Mouse (Mus musculus): ENCODE measurements at regions not wholly inside any gene's neighbourhood (a gene's known extent, or its start where the extent isn't known, plus 50 kb on each side); places are given as distances from the start of the nearest gene placed in this dataset.

DNA sequence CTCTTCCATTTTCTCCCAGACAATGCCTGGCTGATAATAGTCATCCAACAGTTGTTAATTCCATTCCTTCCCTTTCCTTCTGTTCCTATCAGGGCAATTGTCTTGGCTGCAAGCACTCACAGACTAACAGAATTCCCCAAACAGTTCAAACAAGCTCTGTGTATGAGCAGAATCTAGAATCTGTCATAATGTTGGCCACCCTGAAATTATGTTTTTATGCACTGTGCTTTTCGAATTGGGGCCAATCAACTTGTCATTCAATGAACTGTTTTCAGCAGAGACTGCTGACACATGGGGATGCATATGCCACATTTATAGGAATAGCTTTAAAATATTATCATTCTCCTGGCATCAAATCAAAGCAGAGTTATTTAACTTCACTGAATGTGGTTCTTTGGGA, 235.8 kb upstream of the Tmtc4 start:
- Histone ChIP-seq H3K9ac (ENCODE audit: low read depth, low read length) (no peak overlapping the region), H3K27ac (ENCODE audit: low read depth, low read length) (no peak overlapping the region), H3K4me1 (ENCODE audit: control insufficient read depth, insufficient read depth, low read depth, low read length) (no peaks in the 10 kb centered on the region), H3K4me3 (ENCODE audit: low read length) (no peak overlapping the region), H3K27me3 (replicated peaks; ENCODE audit: control insufficient read depth, insufficient read depth, low read length) (no peaks in the 10 kb centered on the region), H3K9me3 (ENCODE audit: control insufficient read depth, low read length) (no peaks in the 10 kb centered on the region), H3K36me3 (ENCODE audit: control insufficient read depth, insufficient read depth, low read length) (no peaks in the 10 kb centered on the region), H3K4me2 (ENCODE audit: low read length) (no peak overlapping the region)
- no peak for ATAC-seq
- WGBS = 77% methylated on average over 1 of the region's 1 CpGs

- Histone ChIP-seq H3K4me3 (ENCODE audit: low read length) (no peak overlapping the region), H3K9me3 (ENCODE audit: control insufficient read depth, low read length) (no peaks in the 10 kb centered on the region), H3K4me1 (ENCODE audit: control insufficient read depth, insufficient read depth, low read depth, low read length) (no peaks in the 10 kb centered on the region), H3K9ac (ENCODE audit: low read depth, low read length) (no peak overlapping the region), H3K27ac (ENCODE audit: low read depth, low read length) (no peak overlapping the region), H3K36me3 (ENCODE audit: control insufficient read depth, insufficient read depth, low read length) (no peaks in the 10 kb centered on the region), H3K4me2 (ENCODE audit: low read length) (no peak overlapping the region), H3K27me3 (replicated peaks; ENCODE audit: control insufficient read depth, insufficient read depth, low read length) (no peaks in the 10 kb centered on the region)
- WGBS = 83% methylated on average over 3 of the region's 3 CpGs
- ATAC-seq = no peak
Measured at GRCm38 (mm10) chr14:123210241-123210640, 226.4 kb upstream of the Tmtc4 start.

GRCm38 (mm10) chr14:123202848-123203247, 219.0 kb upstream of the Tmtc4 start:
- H3K4me3 ChIP-seq (ENCODE audit: low read length) = no peak overlapping the region
- no peaks in the 10 kb centered on the region for H3K36me3 ChIP-seq (ENCODE audit: control insufficient read depth, insufficient read depth, low read length)
- no peak overlapping the region for H3K9ac ChIP-seq (ENCODE audit: low read depth, low read length)
- no peak overlapping the region for H3K27ac ChIP-seq (ENCODE audit: low read depth, low read length)
- 55% methylated on average over 2 of the region's 2 CpGs for WGBS
- H3K27me3 ChIP-seq (replicated peaks; ENCODE audit: control insufficient read depth, insufficient read depth, low read length) = no peaks in the 10 kb centered on the region
- H3K4me1 ChIP-seq (ENCODE audit: control insufficient read depth, insufficient read depth, low read depth, low read length) = peaks cover 11% of the 10 kb centered on the region
- no peak for ATAC-seq
- no peaks in the 10 kb centered on the region for H3K9me3 ChIP-seq (ENCODE audit: control insufficient read depth, low read length)
- no peak overlapping the region for H3K4me2 ChIP-seq (ENCODE audit: low read length)

- Histone ChIP-seq H3K4me3 (ENCODE audit: low read length) (no peak overlapping the region), H3K4me1 (ENCODE audit: control insufficient read depth, insufficient read depth, low read depth, low read length) (peaks cover 11% of the 10 kb centered on the region), H3K9me3 (ENCODE audit: control insufficient read depth, low read length) (peaks cover 3% of the 10 kb centered on the region; the same call in 1 of the 2 replicates), H3K36me3 (ENCODE audit: control insufficient read depth, insufficient read depth, low read length) (no peaks in the 10 kb centered on the region), H3K27ac (ENCODE audit: low read depth, low read length) (peak overlapping the region; percentile 62), H3K4me2 (ENCODE audit: low read length) (peak overlapping the region; percentile 35), H3K9ac (ENCODE audit: low read depth, low read length) (no peak overlapping the region), H3K27me3 (replicated peaks; ENCODE audit: control insufficient read depth, insufficient read depth, low read length) (no peaks in the 10 kb centered on the region)
- peak; percentile 62 for ATAC-seq
- WGBS = 42% methylated on average over 4 of the region's 4 CpGs
Measured at GRCm38 (mm10) chr14:123202313-123202712, 218.5 kb upstream of the Tmtc4 start.

GRCm38 (mm10) chr14:123201426-123202274, 217.8 kb upstream of the Tmtc4 start:
- Histone ChIP-seq H3K4me2 (ENCODE audit: low read length) (peak overlapping the region; percentile 35), H3K27ac (ENCODE audit: low read depth, low read length) (peak overlapping the region; percentile 62), H3K4me1 (ENCODE audit: control insufficient read depth, insufficient read depth, low read depth, low read length) (peaks cover 11% of the 10 kb centered on the region), H3K9ac (ENCODE audit: low read depth, low read length) (no peak overlapping the region), H3K36me3 (ENCODE audit: control insufficient read depth, insufficient read depth, low read length) (no peaks in the 10 kb centered on the region), H3K9me3 (ENCODE audit: control insufficient read depth, low read length) (peaks cover 4% of the 10 kb centered on the region; the same call in 1 of the 2 replicates), H3K4me3 (ENCODE audit: low read length) (no peak overlapping the region), H3K27me3 (replicated peaks; ENCODE audit: control insufficient read depth, insufficient read depth, low read length) (no peaks in the 10 kb centered on the region)
- peak; percentile 95 for ATAC-seq
- 42% methylated on average over 14 of the region's 14 CpGs for WGBS

DNA sequence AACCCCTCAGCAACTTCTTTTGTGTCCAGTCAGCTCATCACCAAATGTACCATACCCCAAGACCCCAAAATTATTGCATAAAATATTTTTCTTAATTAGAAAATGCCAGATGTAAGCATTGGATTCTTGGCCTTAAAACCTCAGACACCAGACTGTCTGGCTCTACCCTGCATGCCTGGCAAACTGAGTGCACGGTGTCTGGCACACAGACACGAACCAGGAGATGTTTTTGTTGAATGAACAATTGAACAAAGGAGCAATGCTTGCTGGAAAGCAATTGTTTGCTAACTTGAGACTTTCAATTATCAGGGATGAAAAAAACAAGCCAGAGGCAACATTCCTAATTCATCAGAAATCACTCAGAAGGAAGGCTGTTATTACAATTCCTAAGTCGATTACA, 215.3 kb upstream of the Tmtc4 start:
- Histone ChIP-seq H3K27ac (ENCODE audit: low read depth, low read length) (no peak overlapping the region), H3K9ac (ENCODE audit: low read depth, low read length) (no peak overlapping the region), H3K4me2 (ENCODE audit: low read length) (no peak overlapping the region), H3K4me3 (ENCODE audit: low read length) (no peak overlapping the region), H3K27me3 (replicated peaks; ENCODE audit: control insufficient read depth, insufficient read depth, low read length) (no peaks in the 10 kb centered on the region), H3K4me1 (ENCODE audit: control insufficient read depth, insufficient read depth, low read depth, low read length) (peaks cover 11% of the 10 kb centered on the region), H3K9me3 (ENCODE audit: control insufficient read depth, low read length) (peaks cover 4% of the 10 kb centered on the region; the same call in 1 of the 2 replicates), H3K36me3 (ENCODE audit: control insufficient read depth, insufficient read depth, low read length) (no peaks in the 10 kb centered on the region)
- ATAC-seq = no peak
- WGBS = 34% methylated on average over 3 of the region's 3 CpGs

- Histone ChIP-seq H3K27ac (ENCODE audit: low read depth, low read length) (no peak overlapping the region), H3K4me1 (ENCODE audit: control insufficient read depth, insufficient read depth, low read depth, low read length) (no peaks in the 10 kb centered on the region), H3K36me3 (ENCODE audit: control insufficient read depth, insufficient read depth, low read length) (no peaks in the 10 kb centered on the region), H3K9me3 (ENCODE audit: control insufficient read depth, low read length) (peaks cover 4% of the 10 kb centered on the region; the same call in 1 of the 2 replicates), H3K9ac (ENCODE audit: low read depth, low read length) (no peak overlapping the region), H3K4me3 (ENCODE audit: low read length) (no peak overlapping the region), H3K27me3 (replicated peaks; ENCODE audit: control insufficient read depth, insufficient read depth, low read length) (no peaks in the 10 kb centered on the region), H3K4me2 (ENCODE audit: low read length) (no peak overlapping the region)
- 81% methylated on average over 2 of the region's 2 CpGs for WGBS
- no peak for ATAC-seq
Measured at GRCm38 (mm10) chr14:123192574-123192973, 208.7 kb upstream of the Tmtc4 start.

- Histone ChIP-seq H3K27ac (ENCODE audit: low read depth, low read length) (no peak overlapping the region), H3K9ac (ENCODE audit: low read depth, low read length) (no peak overlapping the region), H3K4me2 (ENCODE audit: low read length) (no peak overlapping the region), H3K4me3 (ENCODE audit: low read length) (no peak overlapping the region), H3K27me3 (replicated peaks; ENCODE audit: control insufficient read depth, insufficient read depth, low read length) (no peaks in the 10 kb centered on the region), H3K9me3 (ENCODE audit: control insufficient read depth, low read length) (no peaks in the 10 kb centered on the region), H3K36me3 (ENCODE audit: control insufficient read depth, insufficient read depth, low read length) (no peaks in the 10 kb centered on the region), H3K4me1 (ENCODE audit: control insufficient read depth, insufficient read depth, low read depth, low read length) (no peaks in the 10 kb centered on the region)
- no peak for ATAC-seq
Measured at GRCm38 (mm10) chr14:123190729-123191128, 206.9 kb upstream of the Tmtc4 start.

- no peak overlapping the region for H3K4me2 ChIP-seq (ENCODE audit: low read length)
- H3K9me3 ChIP-seq (ENCODE audit: control insufficient read depth, low read length) = no peaks in the 10 kb centered on the region
- H3K27ac ChIP-seq (ENCODE audit: low read depth, low read length) = no peak overlapping the region
- H3K4me1 ChIP-seq (ENCODE audit: control insufficient read depth, insufficient read depth, low read depth, low read length) = no peaks in the 10 kb centered on the region
- H3K4me3 ChIP-seq (ENCODE audit: low read length) = no peak overlapping the region
- H3K36me3 ChIP-seq (ENCODE audit: control insufficient read depth, insufficient read depth, low read length) = no peaks in the 10 kb centered on the region
- no peak overlapping the region for H3K9ac ChIP-seq (ENCODE audit: low read depth, low read length)
- WGBS = 56% methylated on average over 11 of the region's 11 CpGs
- no peaks in the 10 kb centered on the region for H3K27me3 ChIP-seq (replicated peaks; ENCODE audit: control insufficient read depth, insufficient read depth, low read length)
- no peak for ATAC-seq
Measured at GRCm38 (mm10) chr14:123187270-123188058, 203.6 kb upstream of the Tmtc4 start.
